Mouse (Mus musculus): Measurements from ENCODE around the gene Bst2. TPM values are rescaled to one million over a fixed set of nuclear protein-coding genes. Genes with fewer than 3 reads are reported as not detected.
"Not testable (repeated sequence)": the region's sequence is repeated elsewhere in the genome, so short reads cannot be mapped to it uniquely, and the experiment has no call there.

The Bst2 gene
- polyA plus RNA-seq, 1 experiment from 2014 or later = 7.2 TPM

DNA sequence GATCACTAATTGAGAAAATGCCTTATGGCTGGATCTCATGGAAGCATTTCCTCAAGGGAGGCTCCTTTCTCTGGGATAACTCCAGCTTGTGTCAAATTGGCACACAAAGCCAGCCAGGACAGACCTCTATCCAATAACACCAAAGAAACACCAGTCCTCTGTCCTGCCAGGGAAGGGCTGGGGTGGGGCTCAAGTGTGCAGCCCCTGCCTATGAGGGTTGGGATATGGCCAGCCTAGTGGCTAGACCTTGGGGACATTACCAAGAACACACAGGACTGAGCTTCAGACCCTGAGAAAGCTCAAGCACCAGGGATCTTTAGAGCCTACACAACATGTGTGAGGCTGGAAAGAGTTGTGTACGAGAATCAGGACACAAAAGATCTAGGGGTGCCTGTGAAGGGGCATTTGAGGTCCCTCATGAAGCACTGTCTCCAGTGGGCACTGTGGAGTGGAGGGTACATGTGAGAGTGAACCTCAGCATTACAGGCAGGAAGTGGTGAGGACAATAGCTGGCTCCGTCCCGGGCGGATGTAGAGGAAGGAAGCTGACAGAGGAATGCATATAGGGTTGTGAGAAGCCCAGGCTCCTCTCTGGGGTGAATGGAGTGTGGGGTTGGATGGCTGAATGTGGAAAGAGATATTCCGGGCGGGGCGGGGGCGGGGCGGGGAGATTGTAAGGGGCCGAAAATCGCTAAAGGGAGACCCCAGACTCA lies 8.7 kb downstream of the Bst2 start:
- H3K4me3 ChIP-seq = no peak overlapping the region
- H3K9me3 ChIP-seq = no peaks in the 10 kb centered on the region
- peaks cover 54% of the 10 kb centered on the region for H3K27me3 ChIP-seq (replicated peaks; ENCODE audit: low read depth, poor library complexity, severe bottlenecking)
- H3K4me1 ChIP-seq = peaks cover 28% of the 10 kb centered on the region
- H3K27ac ChIP-seq (replicated peaks) = peak overlapping the region; percentile 71
- 77% methylated on average over 11 of the region's 11 CpGs for WGBS
- no peaks in the 10 kb centered on the region for H3K36me3 ChIP-seq (replicated peaks)
- DNase-seq (ENCODE audit: low spot score) = no peak

DNA sequence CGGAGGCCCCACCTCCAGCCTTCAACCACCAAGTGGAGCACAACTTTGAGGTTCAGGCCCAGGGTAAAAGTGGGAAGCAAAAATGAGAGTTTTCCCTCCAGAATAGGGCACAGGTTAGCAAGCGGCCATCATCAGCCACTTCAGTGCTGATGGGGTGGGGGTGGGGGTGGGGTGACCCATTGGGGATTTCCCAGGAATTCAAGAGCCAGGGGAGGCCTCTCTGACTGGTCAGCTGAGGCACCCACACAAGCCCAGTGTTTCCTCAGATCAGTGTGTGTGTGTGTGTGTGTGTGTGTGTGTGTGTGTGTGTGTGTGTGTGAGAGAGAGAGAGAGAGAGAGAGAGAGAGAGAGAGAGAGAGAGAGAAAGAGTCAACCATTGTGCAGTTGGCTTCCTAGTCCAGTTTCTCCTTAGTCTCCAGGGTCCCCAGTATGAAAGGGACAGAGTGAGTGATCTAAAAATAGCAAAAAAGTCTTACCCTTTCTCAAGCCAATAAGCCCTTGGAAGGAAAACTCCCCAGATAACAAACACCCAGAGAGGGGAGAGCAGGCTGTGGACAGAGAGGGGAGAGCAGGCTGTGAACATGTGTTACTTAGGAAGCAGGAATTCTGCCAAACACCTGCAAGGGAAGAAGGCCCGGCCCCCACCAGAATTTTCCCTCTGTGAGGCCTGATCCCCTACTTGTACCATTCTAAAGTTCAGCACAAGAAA lies 9.9 kb downstream of the Bst2 start:
- no peak overlapping the region for H3K4me3 ChIP-seq
- H3K27me3 ChIP-seq (replicated peaks; ENCODE audit: low read depth, poor library complexity, severe bottlenecking) = peaks cover 65% of the 10 kb centered on the region
- no peak for DNase-seq (ENCODE audit: low spot score)
- 51% methylated on average over 3 of the region's 3 CpGs for WGBS
- H3K9me3 ChIP-seq = no peaks in the 10 kb centered on the region
- peaks cover 28% of the 10 kb centered on the region for H3K4me1 ChIP-seq
- H3K27ac ChIP-seq (replicated peaks) = no peak overlapping the region; the same call in 1 of the 2 replicates
- H3K36me3 ChIP-seq (replicated peaks) = no peaks in the 10 kb centered on the region

DNA sequence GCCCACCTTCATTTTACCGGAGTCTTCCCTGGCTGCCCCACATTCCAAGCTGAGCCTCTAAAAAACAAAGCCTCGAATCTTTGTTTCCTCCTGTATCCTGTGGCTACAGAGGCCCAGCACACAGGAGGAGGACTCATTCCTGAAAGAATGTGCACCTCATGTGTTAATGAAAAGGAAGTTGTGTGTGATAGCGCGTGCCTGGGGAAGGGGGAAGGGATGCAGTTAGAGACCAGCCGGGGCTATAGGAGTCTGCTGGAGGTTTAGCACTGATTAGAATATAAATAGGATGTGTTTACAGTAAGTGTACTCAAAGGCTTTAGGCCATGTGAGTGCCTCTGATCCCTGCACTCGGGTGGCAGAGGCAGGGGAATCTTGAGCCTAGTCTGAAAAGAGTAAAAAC lies 11.0 kb downstream of the Bst2 start:
- H3K4me1 ChIP-seq = peaks cover 35% of the 10 kb centered on the region
- no peaks in the 10 kb centered on the region for H3K9me3 ChIP-seq
- no peak overlapping the region for H3K4me3 ChIP-seq
- no peaks in the 10 kb centered on the region for H3K36me3 ChIP-seq (replicated peaks)
- no peak overlapping the region for H3K27ac ChIP-seq (replicated peaks)
- peaks cover 68% of the 10 kb centered on the region for H3K27me3 ChIP-seq (replicated peaks; ENCODE audit: low read depth, poor library complexity, severe bottlenecking)
- WGBS = 8% methylated on average over 6 of the region's 6 CpGs
- DNase-seq (ENCODE audit: low spot score) = peak; percentile 46

DNA sequence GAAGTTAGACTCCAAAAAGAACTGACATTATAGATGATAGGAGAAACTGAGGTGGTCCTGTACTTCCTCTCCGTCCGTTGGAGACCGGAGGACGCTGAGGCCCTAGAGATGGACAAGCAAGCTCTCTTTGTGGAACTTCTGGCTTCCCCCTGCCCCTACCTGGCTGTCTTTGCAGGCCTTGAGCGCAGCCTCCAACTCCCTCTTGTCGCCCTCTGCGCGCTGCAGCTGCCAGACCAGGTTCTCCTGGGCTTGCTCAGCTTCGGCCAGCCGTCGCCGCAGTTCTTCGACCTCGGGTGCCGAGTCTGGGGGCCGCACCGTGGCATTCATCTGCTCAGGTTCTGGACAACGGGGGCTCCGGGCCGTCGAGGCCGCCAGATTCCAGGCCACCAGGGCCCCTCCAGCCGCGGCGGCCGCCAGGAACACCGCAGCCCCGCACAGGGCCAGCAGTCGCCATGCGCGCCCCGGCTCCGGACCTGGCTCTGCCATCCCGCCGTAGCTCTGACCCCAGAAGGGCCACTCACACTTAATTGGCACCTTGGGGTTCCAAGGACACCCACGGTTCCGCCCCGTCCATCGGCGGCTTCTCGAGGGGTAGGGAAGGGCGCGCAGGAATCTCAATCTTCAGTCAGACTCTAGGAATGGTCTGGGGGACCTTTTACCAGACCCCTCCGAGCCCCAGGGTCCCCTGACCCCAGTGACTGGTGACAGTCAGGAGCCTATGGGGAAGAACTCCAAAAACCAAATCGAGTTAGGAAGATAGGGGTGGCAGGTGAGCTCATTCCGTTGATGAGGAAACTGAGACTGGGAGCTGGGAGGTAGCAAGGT lies 11.8 kb downstream of the Bst2 start, which contains the start of gene Ccdc194:
Ccdc194 (minus strand) TSS at position 486 of the 825 bp plus-strand sequence.
- Histone ChIP-seq H3K9me3 (no peaks in the 10 kb centered on the region), H3K36me3 (replicated peaks) (no peaks in the 10 kb centered on the region), H3K27me3 (replicated peaks; ENCODE audit: low read depth, poor library complexity, severe bottlenecking) (peaks cover 68% of the 10 kb centered on the region), H3K27ac (replicated peaks) (peak within 1 kb of the TSS; percentile 45), H3K4me1 (peaks cover 39% of the 10 kb centered on the region), H3K4me3 (peak within 1 kb of the TSS; percentile 48)
- peak; percentile 54 for DNase-seq (ENCODE audit: low spot score)
- WGBS = 5% methylated on average over 46 of the region's 46 CpGs

DNA sequence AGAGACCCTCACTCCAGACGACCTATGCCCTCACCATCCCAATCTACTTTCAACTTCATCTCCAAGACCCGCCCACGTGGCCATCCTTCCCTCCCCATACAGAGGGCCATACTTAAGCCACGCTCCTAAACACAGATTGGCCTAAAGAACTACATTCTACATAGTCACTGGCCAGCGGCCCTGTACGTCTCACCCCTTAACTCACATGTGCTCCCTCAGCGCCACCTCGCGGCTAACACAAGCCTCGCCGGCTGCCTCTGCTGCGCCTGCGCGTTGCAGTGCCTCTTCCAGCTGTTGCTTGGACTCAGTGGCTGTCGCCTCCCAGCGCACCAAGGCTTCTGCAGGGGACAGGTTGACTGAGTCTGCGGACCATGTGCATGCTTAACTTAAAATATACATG lies 15.6 kb downstream of the Bst2 start:
- WGBS = 4% methylated on average over 17 of the region's 17 CpGs
- peak; percentile 95 for DNase-seq (ENCODE audit: low spot score)
- Histone ChIP-seq H3K9me3 (no peaks in the 10 kb centered on the region), H3K4me1 (peaks cover 48% of the 10 kb centered on the region), H3K27me3 (replicated peaks; ENCODE audit: low read depth, poor library complexity, severe bottlenecking) (peaks cover 45% of the 10 kb centered on the region), H3K27ac (replicated peaks) (no peak overlapping the region), H3K36me3 (replicated peaks) (no peaks in the 10 kb centered on the region), H3K4me3 (peak overlapping the region; percentile 8)

DNA sequence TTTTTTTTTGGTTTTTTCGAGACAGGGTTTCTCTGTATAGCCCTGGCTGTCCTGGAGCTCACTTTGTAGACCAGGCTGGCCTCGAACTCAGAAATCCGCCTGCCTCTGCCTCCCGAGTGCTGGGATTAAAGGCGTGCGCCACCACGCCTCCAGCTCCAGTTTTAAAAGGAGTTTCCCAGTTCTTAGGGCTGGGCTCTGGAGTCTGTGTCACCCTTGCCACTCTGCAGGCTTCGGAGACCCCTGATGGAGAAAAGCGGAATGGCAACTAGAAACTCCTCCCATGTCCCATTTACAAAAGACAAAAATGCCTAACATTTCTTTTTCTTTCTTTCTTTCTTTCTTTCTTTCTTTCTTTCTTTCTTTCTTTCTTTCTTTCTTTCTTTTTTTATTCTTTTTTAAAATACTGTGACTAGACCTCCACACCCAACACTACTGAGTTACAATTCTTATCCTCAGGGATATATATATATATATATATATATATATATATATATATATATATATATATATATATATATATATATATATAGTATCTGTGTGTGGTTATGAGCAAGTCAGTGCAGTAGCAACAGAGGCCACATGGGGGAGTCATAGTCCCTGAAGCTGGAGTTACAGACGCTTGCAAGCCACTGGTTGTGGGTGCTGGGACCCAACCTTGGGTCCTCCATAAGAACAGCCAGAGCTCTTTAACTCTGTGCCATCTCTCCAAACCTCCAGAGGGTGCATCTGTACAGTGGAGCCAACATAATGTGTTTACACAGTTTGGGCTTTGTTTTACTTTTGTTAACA lies 18.0 kb downstream of the Bst2 start:
- not testable (repeated sequence) for H3K4me3 ChIP-seq; H3K9me3 ChIP-seq; H3K36me3 ChIP-seq (replicated peaks); H3K27ac ChIP-seq (replicated peaks)
- WGBS = 42% methylated on average over 10 of the region's 10 CpGs
- peak; percentile 75 for DNase-seq (ENCODE audit: low spot score)
- H3K27me3 ChIP-seq (replicated peaks; ENCODE audit: low read depth, poor library complexity, severe bottlenecking) = peaks cover 21% of the 10 kb centered on the region
- peaks cover 33% of the 10 kb centered on the region for H3K4me1 ChIP-seq

DNA sequence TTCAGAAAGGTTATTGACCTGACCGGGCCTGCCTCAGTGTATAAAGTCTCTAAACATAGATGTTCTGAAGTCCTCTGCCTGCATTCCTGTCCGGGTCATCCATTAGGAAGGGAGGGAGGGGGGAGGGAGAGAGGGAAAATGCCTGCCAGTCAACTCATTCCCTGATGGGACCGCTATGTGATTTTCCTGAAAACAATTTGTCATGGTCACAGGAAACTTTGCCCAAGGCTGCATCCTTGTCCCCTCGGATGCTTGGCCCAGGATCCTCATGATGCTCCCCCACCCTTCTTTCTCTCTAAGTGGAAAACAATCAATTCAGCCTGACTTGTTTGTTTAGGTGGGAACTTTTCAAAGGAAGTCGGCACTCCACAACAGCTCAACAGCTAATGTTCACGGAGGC lies 20.5 kb downstream of the Bst2 start:
- Histone ChIP-seq H3K9me3 (no peaks in the 10 kb centered on the region), H3K27ac (replicated peaks) (no peak overlapping the region; the same call in 1 of the 2 replicates), H3K4me3 (no peak overlapping the region), H3K27me3 (replicated peaks; ENCODE audit: low read depth, poor library complexity, severe bottlenecking) (peaks cover 2% of the 10 kb centered on the region), H3K36me3 (replicated peaks) (no peaks in the 10 kb centered on the region), H3K4me1 (peaks cover 39% of the 10 kb centered on the region)
- DNase-seq (ENCODE audit: low spot score) = peak; percentile 48
- 9% methylated on average over 6 of the region's 6 CpGs for WGBS

DNA sequence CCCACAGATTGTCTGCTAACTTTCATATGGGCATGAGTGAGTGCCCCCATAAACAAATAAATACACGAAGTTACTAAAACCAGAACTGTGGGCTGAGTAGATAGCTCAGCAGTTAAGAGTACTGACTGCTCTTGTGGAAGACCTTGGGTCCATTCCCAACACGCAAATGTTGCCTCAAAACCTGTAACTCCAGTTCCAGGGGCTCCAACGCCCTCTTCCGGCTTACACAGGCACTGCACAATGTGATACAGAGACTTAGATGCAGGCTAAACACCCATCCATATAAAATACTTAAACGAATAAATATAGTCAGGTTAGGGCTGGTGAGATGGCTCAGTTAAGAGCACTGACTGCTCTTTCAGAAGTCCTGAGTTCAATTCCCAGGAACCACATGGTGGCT lies 22.2 kb downstream of the Bst2 start:
- Histone ChIP-seq H3K36me3 (replicated peaks) (no peaks in the 10 kb centered on the region), H3K4me1 (peaks cover 38% of the 10 kb centered on the region), H3K27ac (replicated peaks) (no peak overlapping the region), H3K9me3 (no peaks in the 10 kb centered on the region), H3K27me3 (replicated peaks; ENCODE audit: low read depth, poor library complexity, severe bottlenecking) (peaks cover 20% of the 10 kb centered on the region), H3K4me3 (no peak overlapping the region)
- WGBS = 77% methylated on average over 5 of the region's 5 CpGs
- DNase-seq (ENCODE audit: low spot score) = no peak

DNA sequence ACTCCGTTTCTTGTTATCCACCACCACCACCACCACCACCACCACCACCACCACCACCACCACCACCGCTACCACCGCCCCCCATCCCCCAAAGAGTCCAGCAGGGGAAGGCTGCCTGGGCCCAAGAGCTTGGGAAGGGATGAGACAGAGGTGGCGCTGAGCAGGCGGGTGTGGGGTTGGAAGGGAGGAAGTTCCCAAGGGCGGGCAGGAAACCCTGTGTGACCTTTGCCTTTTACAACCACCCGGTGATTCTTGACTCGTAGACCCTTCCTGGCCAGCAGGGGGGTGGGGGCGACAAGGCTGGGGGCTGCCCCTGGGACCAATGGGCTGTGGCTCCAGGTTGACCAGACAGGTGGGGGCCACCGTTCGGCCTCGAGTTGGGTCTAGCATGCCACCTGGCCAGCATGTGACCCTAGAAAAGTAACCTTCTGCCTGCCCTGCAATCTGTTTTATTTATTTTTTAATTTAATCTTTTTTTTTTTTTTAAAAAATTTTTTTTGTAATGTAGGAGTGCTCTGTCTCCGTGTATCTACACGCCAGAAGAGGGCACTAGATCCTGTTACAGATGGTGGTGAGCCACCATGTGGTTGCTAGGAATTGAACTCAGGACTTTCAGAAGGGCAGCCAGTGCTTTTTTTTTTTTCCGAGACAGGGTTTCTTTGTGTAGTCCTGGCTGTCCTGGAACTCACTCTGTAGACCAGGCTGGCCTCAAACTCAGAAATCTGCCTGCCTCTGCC lies 24.1 kb downstream of the Bst2 start:
- Histone ChIP-seq H3K4me1 (peaks cover 47% of the 10 kb centered on the region), H3K27ac (replicated peaks) (no peak overlapping the region; the same call in 1 of the 2 replicates), H3K27me3 (replicated peaks; ENCODE audit: low read depth, poor library complexity, severe bottlenecking) (peaks cover 38% of the 10 kb centered on the region), H3K36me3 (replicated peaks) (no peaks in the 10 kb centered on the region), H3K4me3 (no peak overlapping the region), H3K9me3 (no peaks in the 10 kb centered on the region)
- peak; percentile 30 for DNase-seq (ENCODE audit: low spot score)
- 73% methylated on average over 15 of the region's 15 CpGs for WGBS

DNA sequence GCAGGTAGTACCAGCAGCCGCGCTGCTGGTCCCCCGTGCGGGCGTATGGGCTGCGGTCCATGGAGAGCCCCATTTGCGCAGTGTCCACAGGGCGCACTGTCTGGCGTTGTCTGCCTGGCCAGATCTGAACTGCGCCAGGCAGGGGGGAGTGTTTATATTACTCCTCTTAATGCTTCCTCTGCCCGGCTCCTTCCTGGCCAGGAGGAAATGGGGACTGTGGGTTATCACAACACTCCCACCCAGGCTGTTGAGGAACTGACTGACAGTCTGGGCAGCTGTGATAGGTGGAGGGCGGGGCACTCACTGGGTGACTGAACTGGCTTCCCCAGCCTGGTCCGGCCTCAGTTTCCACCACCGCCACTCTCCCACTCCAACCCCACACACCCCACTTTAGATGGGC lies 25.6 kb downstream of the Bst2 start, which contains the start of gene Plvap:
Plvap (minus strand) TSS at position 109 of the 400 bp plus-strand sequence.
- WGBS = 61% methylated on average over 14 of the region's 14 CpGs
- H3K9me3 ChIP-seq = no peaks in the 10 kb centered on the region
- DNase-seq (ENCODE audit: low spot score) = peak; percentile 23
- peak within 1 kb of the TSS; percentile 65 for H3K27ac ChIP-seq (replicated peaks)
- peak within 1 kb of the TSS; percentile 37; the same call in 1 of the 2 replicates for H3K4me3 ChIP-seq
- H3K4me1 ChIP-seq = peaks cover 47% of the 10 kb centered on the region
- H3K27me3 ChIP-seq (replicated peaks; ENCODE audit: low read depth, poor library complexity, severe bottlenecking) = peaks cover 54% of the 10 kb centered on the region
- H3K36me3 ChIP-seq (replicated peaks) = no peaks in the 10 kb centered on the region

DNA sequence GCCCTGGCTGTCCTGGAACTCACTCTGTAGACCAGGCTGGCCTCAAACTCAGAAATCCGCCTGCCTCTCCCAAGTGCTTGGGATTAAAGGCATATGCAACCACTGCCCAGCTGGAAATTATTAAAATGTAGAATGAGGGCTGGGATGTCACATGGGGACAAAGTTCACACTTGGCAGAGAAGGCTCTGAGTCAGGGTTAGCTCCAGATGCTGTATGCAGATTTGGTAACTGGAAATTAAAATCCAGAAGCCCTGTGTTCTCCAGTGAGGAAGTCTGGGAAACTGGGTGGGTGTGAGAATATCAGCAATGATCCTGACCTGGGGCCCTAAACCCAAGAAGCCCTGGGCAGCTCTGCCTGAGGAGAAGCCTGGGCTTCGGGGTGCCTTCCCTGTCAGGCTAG lies 27.9 kb downstream of the Bst2 start:
- WGBS = 62% methylated on average over 2 of the region's 2 CpGs
- peak overlapping the region; percentile 37 for H3K4me3 ChIP-seq
- H3K27ac ChIP-seq (replicated peaks) = no peak overlapping the region; the same call in 1 of the 2 replicates
- H3K4me1 ChIP-seq = peaks cover 45% of the 10 kb centered on the region
- no peak for DNase-seq (ENCODE audit: low spot score)
- peaks cover 71% of the 10 kb centered on the region for H3K27me3 ChIP-seq (replicated peaks; ENCODE audit: low read depth, poor library complexity, severe bottlenecking)
- no peaks in the 10 kb centered on the region for H3K9me3 ChIP-seq
- H3K36me3 ChIP-seq (replicated peaks) = no peaks in the 10 kb centered on the region

Measured in embryonic facial prominence, embryonic 10.5 days (tissue).